Mouse (Mus musculus): Measurements from ENCODE around the gene Tex36.

DNA sequence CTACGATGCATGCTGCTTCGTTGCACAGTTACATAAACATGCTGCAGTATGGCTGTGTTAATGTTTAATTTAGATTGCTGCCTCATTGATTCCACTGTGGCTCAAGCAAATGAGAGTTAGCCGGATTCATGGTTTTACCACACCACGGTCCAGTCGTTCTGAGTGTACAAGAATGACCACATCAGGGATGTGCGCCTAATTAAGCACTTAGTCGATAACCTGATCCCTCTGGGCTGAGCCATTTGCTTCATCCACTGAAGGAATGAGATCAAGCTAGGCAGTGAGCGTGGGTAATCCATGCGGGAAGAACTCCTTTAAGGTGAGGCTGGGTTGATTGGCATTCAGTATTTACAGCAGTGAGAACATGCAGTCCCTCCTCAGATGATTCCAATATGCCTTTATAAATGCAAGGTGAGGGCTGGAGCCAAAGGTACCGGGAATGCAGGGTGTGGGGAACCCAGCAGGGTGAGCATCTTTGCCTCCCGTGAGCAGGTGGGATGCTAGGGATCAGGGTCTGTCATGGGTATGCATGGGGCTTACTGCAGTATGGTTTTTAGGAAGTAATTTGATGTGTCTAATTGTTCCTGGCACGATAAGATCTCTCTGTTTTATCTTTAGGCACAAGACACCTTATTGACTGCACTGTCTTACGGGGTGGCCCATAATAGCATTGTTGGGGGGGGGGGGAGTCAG lies 6.1 kb upstream of the Tex36 start:
- TF ChIP-seq POLR2A (IDR thresholded peaks at IDR 0.05; ENCODE audit: insufficient read length, low read depth), result no peak
- TF ChIP-seq MYOD1 (IDR thresholded peaks at IDR 0.05; ENCODE audit: control insufficient read depth in 1 of 3, insufficient read length in 2 of 3, low read depth in 2 of 3), result no peak
- no peak for TF ChIP-seq POLR2AphosphoS2 (IDR thresholded peaks at IDR 0.05; ENCODE audit: insufficient read length, low read depth)
- TF ChIP-seq SRF (IDR thresholded peaks at IDR 0.05; ENCODE audit: control insufficient read depth, insufficient read length, low read depth), result no peak
- TF ChIP-seq CEBPB (IDR thresholded peaks at IDR 0.05; ENCODE audit: insufficient read depth, poor library complexity, severe bottlenecking), result no peak
